Mouse (Mus musculus): ENCODE results near the gene Adtrp.

GRCm38 (mm10) chr13:41803656-41804265 is 43.7 kb downstream of the Adtrp start:
- no peak for TF ChIP-seq GATA1 (IDR thresholded peaks at IDR 0.05; ENCODE audit: low read length)
- no peak for TF ChIP-seq TAL1 (IDR thresholded peaks at IDR 0.05; ENCODE audit: low read length)

All from erythroblast, embryonic 14.5 days (primary cell).